Mouse (Mus musculus): ENCODE measurements at regions not wholly inside any gene's neighbourhood (a gene's known extent, or its start where the extent isn't known, plus 50 kb on each side); places are given as distances from the start of the nearest gene placed in this dataset.

- WGBS: 82% methylated on average over 1 of the region's 1 CpGs
- TF ChIP-seq POLR2A (IDR thresholded peaks at IDR 0.05; ENCODE audit: low read depth, low read length) (no peak), CTCF (IDR thresholded peaks at IDR 0.05; ENCODE audit: extremely low read depth, insufficient read length, insufficient replicate concordance, low read depth, low read length) (no peak)
- Histone ChIP-seq H3K36me3 (ENCODE audit: control insufficient read depth, insufficient read depth, low read length) (no peaks in the 10 kb centered on the region), H3K27ac (ENCODE audit: insufficient read depth, low read depth, low read length) (no peak overlapping the region), H3K27me3 (ENCODE audit: control insufficient read depth, insufficient read depth, low read length) (no peaks in the 10 kb centered on the region), H3K4me1 (ENCODE audit: control insufficient read depth, insufficient read depth, insufficient read length, low read length) (no peaks in the 10 kb centered on the region), H3K4me3 (ENCODE audit: low read depth, low read length) (no peak overlapping the region)
Measured at GRCm38 (mm10) chr9:87784872-87785271, 53.8 kb upstream of the Tbx18 start.

DNA sequence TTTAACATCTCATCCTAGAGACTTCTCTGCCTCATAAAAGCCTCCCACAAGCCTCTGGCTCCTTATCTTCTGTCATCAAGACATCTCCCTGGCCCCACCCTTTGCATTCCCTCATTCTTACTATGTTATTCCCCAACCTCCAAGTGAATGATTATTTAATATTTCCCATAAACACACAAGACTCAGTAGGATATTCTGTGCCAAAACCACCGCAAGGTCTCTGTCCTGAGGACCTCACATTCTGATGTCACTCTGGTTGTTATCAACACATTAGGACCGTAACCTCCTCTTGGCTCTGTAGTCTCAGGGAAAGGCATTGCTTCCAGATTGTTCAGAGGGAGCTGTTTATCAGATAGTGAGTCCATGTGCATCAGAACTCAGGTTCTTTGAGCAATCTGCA is 80.7 kb upstream of the Tbx18 start:
- Histone ChIP-seq H3K27ac (ENCODE audit: insufficient read depth, low read depth, low read length) (no peak overlapping the region), H3K36me3 (ENCODE audit: control insufficient read depth, insufficient read depth, low read length) (no peaks in the 10 kb centered on the region), H3K4me1 (ENCODE audit: control insufficient read depth, insufficient read depth, insufficient read length, low read length) (no peaks in the 10 kb centered on the region), H3K27me3 (ENCODE audit: control insufficient read depth, insufficient read depth, low read length) (no peaks in the 10 kb centered on the region), H3K4me3 (ENCODE audit: low read depth, low read length) (no peak overlapping the region)
- 67% methylated on average over 2 of the region's 2 CpGs for WGBS
- TF ChIP-seq CTCF (IDR thresholded peaks at IDR 0.05; ENCODE audit: extremely low read depth, insufficient read length, insufficient replicate concordance, low read depth, low read length): no peak
- TF ChIP-seq POLR2A (IDR thresholded peaks at IDR 0.05; ENCODE audit: low read depth, low read length): no peak

DNA sequence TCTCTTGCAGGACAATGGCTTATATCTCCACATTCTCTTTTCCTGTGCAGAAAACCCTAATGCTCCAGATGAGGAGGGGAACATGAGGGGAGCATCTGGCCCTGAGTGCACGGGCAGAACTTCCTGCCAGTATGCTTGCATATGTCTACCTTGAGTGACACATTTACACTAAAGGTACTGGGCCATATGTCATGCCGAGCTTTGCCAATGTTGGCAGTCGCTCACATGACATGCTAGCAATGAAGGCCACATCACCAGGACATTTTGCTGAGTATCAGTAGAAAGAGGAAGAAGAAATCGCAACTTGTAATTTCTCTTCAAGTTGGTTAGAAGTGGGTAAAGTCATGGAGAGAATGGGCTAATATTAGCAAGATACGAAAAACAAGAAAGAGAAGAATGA is 91.2 kb upstream of the Tbx18 start:
- Histone ChIP-seq H3K27me3 (ENCODE audit: control insufficient read depth, insufficient read depth, low read length) (no peaks in the 10 kb centered on the region), H3K36me3 (ENCODE audit: control insufficient read depth, insufficient read depth, low read length) (no peaks in the 10 kb centered on the region), H3K4me3 (ENCODE audit: low read depth, low read length) (no peak overlapping the region), H3K27ac (ENCODE audit: insufficient read depth, low read depth, low read length) (no peak overlapping the region), H3K4me1 (ENCODE audit: control insufficient read depth, insufficient read depth, insufficient read length, low read length) (no peaks in the 10 kb centered on the region)
- TF ChIP-seq POLR2A (IDR thresholded peaks at IDR 0.05; ENCODE audit: low read depth, low read length) (no peak), CTCF (IDR thresholded peaks at IDR 0.05; ENCODE audit: extremely low read depth, insufficient read length, insufficient replicate concordance, low read depth, low read length) (no peak)
- 74% methylated on average over 5 of the region's 5 CpGs for WGBS

DNA sequence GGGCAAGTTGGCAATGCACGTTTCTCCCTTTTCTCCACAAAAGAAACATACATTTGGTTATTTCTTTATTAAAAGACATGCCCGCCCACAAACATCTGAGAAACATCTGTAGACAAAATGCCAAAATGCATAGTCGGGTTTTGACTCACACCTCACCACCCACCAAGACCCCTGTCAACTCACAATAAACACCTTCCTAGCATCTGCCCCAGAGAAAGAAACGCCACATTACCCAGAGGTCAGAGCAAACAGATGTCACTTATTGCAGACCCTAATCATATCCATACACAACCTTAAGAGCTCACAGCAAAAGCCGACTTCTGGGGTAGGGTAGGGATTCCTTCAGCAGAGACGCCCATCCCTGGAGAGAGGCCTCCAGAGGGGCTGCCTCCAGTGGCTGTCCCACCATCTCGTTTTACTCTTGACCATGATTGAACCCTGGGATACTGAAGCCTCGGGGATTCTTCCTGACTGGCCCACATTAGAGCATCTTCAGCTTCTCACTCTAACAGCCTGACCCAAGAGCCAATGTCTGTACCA is 93.7 kb upstream of the Tbx18 start:
- H3K4me3 ChIP-seq (ENCODE audit: low read depth, low read length): no peak overlapping the region
- TF ChIP-seq CTCF (IDR thresholded peaks at IDR 0.05; ENCODE audit: extremely low read depth, insufficient read length, insufficient replicate concordance, low read depth, low read length) (no peak), POLR2A (IDR thresholded peaks at IDR 0.05; ENCODE audit: low read depth, low read length) (no peak)
- no peaks in the 10 kb centered on the region for H3K27me3 ChIP-seq (ENCODE audit: control insufficient read depth, insufficient read depth, low read length)
- H3K36me3 ChIP-seq (ENCODE audit: control insufficient read depth, insufficient read depth, low read length): no peaks in the 10 kb centered on the region
- H3K4me1 ChIP-seq (ENCODE audit: control insufficient read depth, insufficient read depth, insufficient read length, low read length): no peaks in the 10 kb centered on the region
- H3K27ac ChIP-seq (ENCODE audit: insufficient read depth, low read depth, low read length): no peak overlapping the region
- WGBS: 72% methylated on average over 8 of the region's 8 CpGs

DNA sequence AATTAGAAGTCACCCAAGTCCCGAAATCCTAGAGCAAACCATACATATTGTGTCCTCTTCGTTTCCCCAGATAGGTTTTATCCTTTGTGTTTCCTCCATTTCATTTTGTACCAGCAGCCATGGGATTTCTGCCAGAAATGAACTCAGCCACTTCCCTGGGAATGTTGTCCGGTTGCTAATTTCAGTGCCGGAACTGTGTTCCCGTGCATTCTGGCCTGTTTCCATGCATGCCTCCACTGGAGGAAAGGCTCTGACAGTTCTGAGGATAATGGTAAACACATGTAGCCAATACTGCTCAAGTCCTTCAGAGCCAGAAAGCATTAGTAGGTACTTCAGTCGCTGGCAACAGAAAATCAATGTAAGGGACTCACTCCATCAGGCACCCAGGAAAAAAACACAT is 112.8 kb upstream of the Tbx18 start:
- H3K27me3 ChIP-seq (ENCODE audit: control insufficient read depth, insufficient read depth, low read length): no peaks in the 10 kb centered on the region
- H3K4me3 ChIP-seq (ENCODE audit: low read depth, low read length): no peak overlapping the region
- TF ChIP-seq POLR2A (IDR thresholded peaks at IDR 0.05; ENCODE audit: low read depth, low read length): no peak
- no peak for TF ChIP-seq CTCF (IDR thresholded peaks at IDR 0.05; ENCODE audit: extremely low read depth, insufficient read length, insufficient replicate concordance, low read depth, low read length)
- WGBS: 57% methylated on average over 6 of the region's 6 CpGs
- H3K4me1 ChIP-seq (ENCODE audit: control insufficient read depth, insufficient read depth, insufficient read length, low read length): no peaks in the 10 kb centered on the region
- H3K36me3 ChIP-seq (ENCODE audit: control insufficient read depth, insufficient read depth, low read length): no peaks in the 10 kb centered on the region
- H3K27ac ChIP-seq (ENCODE audit: insufficient read depth, low read depth, low read length): no peak overlapping the region

DNA sequence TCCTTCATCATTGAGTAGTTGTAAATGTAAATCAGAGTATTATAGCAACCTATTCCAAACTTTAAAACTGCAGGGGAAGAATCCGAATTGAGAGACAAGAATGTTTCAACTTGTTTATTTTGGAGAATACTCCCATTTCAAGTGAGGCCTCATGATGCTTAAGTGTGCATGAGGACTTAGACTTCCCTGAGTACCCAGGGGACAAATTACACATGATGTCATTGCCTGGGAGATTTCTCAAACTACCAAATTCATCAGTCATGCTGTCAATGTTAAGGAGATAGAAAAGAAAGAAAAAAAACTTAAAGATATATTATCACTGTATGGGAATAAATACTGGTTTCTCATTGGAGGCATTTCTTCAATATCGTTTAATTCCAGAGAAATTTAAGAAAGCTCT is 113.4 kb upstream of the Tbx18 start:
- Histone ChIP-seq H3K4me3 (ENCODE audit: low read depth, low read length) (no peak overlapping the region), H3K4me1 (ENCODE audit: control insufficient read depth, insufficient read depth, insufficient read length, low read length) (no peaks in the 10 kb centered on the region), H3K27ac (ENCODE audit: insufficient read depth, low read depth, low read length) (no peak overlapping the region), H3K36me3 (ENCODE audit: control insufficient read depth, insufficient read depth, low read length) (no peaks in the 10 kb centered on the region), H3K27me3 (ENCODE audit: control insufficient read depth, insufficient read depth, low read length) (no peaks in the 10 kb centered on the region)
- no peak for TF ChIP-seq POLR2A (IDR thresholded peaks at IDR 0.05; ENCODE audit: low read depth, low read length)
- no peak for TF ChIP-seq CTCF (IDR thresholded peaks at IDR 0.05; ENCODE audit: extremely low read depth, insufficient read length, insufficient replicate concordance, low read depth, low read length)
- 68% methylated on average over 2 of the region's 2 CpGs for WGBS

- no peaks in the 10 kb centered on the region for H3K36me3 ChIP-seq (ENCODE audit: control insufficient read depth, insufficient read depth, low read length)
- H3K4me1 ChIP-seq (ENCODE audit: control insufficient read depth, insufficient read depth, insufficient read length, low read length): no peaks in the 10 kb centered on the region
- H3K4me3 ChIP-seq (ENCODE audit: low read depth, low read length): no peak overlapping the region
- 83% methylated on average over 5 of the region's 5 CpGs for WGBS
- TF ChIP-seq CTCF (IDR thresholded peaks at IDR 0.05; ENCODE audit: extremely low read depth, insufficient read length, insufficient replicate concordance, low read depth, low read length): no peak
- no peak for TF ChIP-seq POLR2A (IDR thresholded peaks at IDR 0.05; ENCODE audit: low read depth, low read length)
- no peaks in the 10 kb centered on the region for H3K27me3 ChIP-seq (ENCODE audit: control insufficient read depth, insufficient read depth, low read length)
- H3K27ac ChIP-seq (ENCODE audit: insufficient read depth, low read depth, low read length): no peak overlapping the region
Measured at GRCm38 (mm10) chr9:87848882-87849281, 117.8 kb upstream of the Tbx18 start.

All from small intestine, adult 2 months (tissue).